Mouse (Mus musculus): ENCODE results near the gene Sox2. TPM values are rescaled to one million over a fixed set of nuclear protein-coding genes. Genes with fewer than 3 reads are reported as not detected.

Sox2 gene
- polyA plus RNA-seq, 1 experiment from 2014 or later: 48.4 TPM

DNA sequence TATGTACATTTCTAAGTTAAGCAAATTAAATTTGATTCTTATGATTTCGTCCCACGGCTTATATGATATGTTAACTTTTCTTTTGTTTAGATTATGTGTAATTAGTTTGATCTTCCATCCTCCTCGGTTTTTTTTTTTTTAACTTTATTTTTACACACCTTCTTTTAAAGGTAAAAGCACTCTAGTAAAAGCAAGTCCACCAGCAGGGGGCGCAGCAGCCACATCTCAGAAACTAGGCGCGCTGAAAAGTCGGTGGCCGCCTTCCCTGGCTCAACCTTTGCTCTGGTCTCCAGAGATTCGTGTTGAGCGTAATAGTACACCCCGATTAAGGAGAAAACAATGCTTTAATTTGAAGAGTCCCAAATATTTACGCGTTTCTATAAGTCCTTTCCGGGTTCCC lies 2.5 kb upstream of the Sox2 start:
- H3K4me2 ChIP-seq: peak overlapping the region; percentile 74
- H3K4me3 ChIP-seq: peak overlapping the region; percentile 60
- peak overlapping the region; percentile 77 for H3K9ac ChIP-seq
- 0% methylated on average over 14 of the region's 14 CpGs for WGBS
- no peaks in the 10 kb centered on the region for H3K27me3 ChIP-seq
- no peak for ATAC-seq
- peaks cover 65% of the 10 kb centered on the region for H3K4me1 ChIP-seq
- peaks cover 5% of the 10 kb centered on the region; the same call in 1 of the 2 replicates for H3K36me3 ChIP-seq (ENCODE audit: poor library complexity, severe bottlenecking)
- peak overlapping the region; percentile 100 for H3K27ac ChIP-seq
- H3K9me3 ChIP-seq (replicated peaks): no peaks in the 10 kb centered on the region

DNA sequence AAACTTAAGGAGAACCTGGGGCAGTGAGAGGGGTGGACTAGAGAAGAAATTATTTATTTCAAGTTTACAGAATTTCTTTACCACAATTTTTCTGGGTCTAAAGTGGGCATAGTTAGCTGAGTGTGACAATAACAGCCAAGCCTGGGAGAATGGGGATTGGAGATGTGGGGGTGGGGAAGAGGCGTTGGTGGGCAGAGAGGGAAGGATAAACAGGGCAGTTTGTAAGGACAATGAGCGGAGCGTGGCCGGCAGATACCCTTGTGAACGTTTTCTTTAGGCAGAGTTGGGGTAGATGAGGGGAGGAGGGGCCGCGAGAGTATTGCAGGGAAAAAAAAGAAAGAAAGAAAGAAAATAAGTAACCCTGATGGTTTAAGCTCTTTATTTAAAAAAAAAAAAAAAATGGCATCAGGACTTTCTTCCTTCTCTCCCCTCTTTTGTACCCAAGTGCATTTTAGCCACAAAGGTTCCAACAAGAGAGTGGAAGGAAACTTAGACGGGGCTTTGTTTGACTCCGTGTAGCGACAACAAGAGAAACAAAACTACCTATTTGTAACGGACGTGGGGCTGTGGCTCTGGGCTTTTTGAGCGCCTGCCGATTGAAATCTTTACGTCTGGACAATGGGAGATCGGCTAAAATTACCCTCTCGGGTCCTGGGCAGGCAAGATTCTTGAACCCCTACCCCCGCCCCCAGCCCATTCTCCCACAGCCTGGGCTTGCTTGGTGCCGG lies 1.9 kb upstream of the Sox2 start:
- H3K4me1 ChIP-seq: peaks cover 62% of the 10 kb centered on the region
- peak overlapping the region; percentile 74 for H3K4me2 ChIP-seq
- H3K9me3 ChIP-seq (replicated peaks): no peaks in the 10 kb centered on the region
- WGBS: under 1% methylated on average over 19 of the region's 19 CpGs
- H3K4me3 ChIP-seq: peak overlapping the region; percentile 60
- H3K27ac ChIP-seq: peak overlapping the region; percentile 100
- peak overlapping the region; percentile 77 for H3K9ac ChIP-seq
- no peaks in the 10 kb centered on the region for H3K27me3 ChIP-seq
- peaks cover 5% of the 10 kb centered on the region; the same call in 1 of the 2 replicates for H3K36me3 ChIP-seq (ENCODE audit: poor library complexity, severe bottlenecking)
- ATAC-seq: no peak

DNA sequence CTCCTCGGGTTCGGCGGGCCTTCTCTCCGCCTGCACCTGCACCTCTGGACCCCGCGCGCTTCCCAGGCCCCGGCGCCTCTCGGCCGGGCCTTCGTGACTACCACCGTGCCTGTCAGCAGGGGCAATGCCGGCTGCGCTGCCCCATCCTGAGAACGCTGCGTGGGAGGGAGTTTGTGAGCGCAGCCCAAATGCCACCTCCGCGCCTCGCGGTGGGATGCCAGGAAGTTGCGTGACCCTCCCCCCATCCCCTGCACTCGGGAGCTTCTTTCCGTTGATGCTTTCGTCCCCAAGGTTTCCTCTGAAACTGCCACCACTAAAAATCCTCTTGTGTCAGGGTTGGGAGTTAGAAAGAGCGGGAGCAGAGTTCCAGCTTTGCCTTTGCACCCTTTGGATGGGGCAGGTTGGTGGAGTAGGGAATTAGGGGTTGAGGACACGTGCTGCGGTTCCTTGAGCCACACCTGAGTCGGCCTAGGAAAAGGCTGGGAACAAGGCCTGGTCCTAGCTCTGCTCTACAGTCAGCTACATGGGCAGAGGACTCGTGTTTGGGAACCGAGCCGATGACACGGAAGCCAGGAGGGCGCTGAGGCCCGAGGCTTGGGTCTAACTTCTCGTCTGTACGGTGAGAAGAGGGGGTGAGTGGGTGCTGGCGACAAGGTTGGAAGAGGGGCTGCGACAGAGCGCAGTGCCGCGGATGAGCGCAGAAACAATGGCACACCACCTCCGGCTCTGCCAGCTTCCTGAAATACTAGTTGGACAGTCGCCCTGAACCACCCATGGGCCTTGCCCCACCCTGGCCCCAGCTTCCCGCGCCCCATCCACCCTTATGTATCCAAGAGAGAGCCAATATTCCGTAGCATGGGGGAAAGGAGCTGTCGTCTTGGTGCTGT lies 1.1 kb upstream of the Sox2 start:
- Histone ChIP-seq H3K27me3 (no peaks in the 10 kb centered on the region), H3K9ac (peak overlapping the region; percentile 77), H3K4me1 (peaks cover 54% of the 10 kb centered on the region), H3K9me3 (replicated peaks) (no peaks in the 10 kb centered on the region), H3K27ac (peak overlapping the region; percentile 100), H3K36me3 (ENCODE audit: poor library complexity, severe bottlenecking) (peaks cover 5% of the 10 kb centered on the region; the same call in 1 of the 2 replicates), H3K4me3 (peak overlapping the region; percentile 60), H3K4me2 (peak overlapping the region; percentile 74)
- peak; percentile 62 for ATAC-seq
- WGBS: under 1% methylated on average over 50 of the region's 50 CpGs

DNA sequence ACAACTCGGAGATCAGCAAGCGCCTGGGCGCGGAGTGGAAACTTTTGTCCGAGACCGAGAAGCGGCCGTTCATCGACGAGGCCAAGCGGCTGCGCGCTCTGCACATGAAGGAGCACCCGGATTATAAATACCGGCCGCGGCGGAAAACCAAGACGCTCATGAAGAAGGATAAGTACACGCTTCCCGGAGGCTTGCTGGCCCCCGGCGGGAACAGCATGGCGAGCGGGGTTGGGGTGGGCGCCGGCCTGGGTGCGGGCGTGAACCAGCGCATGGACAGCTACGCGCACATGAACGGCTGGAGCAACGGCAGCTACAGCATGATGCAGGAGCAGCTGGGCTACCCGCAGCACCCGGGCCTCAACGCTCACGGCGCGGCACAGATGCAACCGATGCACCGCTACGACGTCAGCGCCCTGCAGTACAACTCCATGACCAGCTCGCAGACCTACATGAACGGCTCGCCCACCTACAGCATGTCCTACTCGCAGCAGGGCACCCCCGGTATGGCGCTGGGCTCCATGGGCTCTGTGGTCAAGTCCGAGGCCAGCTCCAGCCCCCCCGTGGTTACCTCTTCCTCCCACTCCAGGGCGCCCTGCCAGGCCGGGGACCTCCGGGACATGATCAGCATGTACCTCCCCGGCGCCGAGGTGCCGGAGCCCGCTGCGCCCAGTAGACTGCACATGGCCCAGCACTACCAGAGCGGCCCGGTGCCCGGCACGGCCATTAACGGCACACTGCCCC lies 586 bp downstream of the Sox2 start:
- Histone ChIP-seq H3K4me1 (peaks cover 46% of the 10 kb centered on the region), H3K27me3 (no peaks in the 10 kb centered on the region), H3K4me3 (peak overlapping the region; percentile 60), H3K27ac (peak overlapping the region; percentile 100), H3K36me3 (ENCODE audit: poor library complexity, severe bottlenecking) (peaks cover 5% of the 10 kb centered on the region; the same call in 1 of the 2 replicates), H3K9me3 (replicated peaks) (no peaks in the 10 kb centered on the region), H3K4me2 (peak overlapping the region; percentile 74), H3K9ac (peak overlapping the region; percentile 96)
- ATAC-seq: no peak; the same call in 1 of the 2 replicates
- under 1% methylated on average over 67 of the region's 67 CpGs for WGBS

DNA sequence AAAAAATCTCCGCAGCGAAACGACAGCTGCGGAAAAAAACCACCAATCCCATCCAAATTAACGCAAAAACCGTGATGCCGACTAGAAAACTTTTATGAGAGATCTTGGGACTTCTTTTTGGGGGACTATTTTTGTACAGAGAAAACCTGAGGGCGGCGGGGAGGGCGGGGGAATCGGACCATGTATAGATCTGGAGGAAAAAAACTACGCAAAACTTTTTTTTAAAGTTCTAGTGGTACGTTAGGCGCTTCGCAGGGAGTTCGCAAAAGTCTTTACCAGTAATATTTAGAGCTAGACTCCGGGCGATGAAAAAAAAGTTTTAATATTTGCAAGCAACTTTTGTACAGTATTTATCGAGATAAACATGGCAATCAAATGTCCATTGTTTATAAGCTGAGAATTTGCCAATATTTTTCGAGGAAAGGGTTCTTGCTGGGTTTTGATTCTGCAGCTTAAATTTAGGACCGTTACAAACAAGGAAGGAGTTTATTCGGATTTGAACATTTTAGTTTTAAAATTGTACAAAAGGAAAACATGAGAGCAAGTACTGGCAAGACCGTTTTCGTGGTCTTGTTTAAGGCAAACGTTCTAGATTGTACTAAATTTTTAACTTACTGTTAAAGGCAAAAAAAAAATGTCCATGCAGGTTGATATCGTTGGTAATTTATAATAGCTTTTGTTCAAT lies 1.4 kb downstream of the Sox2 start:
- H3K9me3 ChIP-seq (replicated peaks): no peaks in the 10 kb centered on the region
- H3K36me3 ChIP-seq (ENCODE audit: poor library complexity, severe bottlenecking): peaks cover 5% of the 10 kb centered on the region; the same call in 1 of the 2 replicates
- WGBS: 1% methylated on average over 26 of the region's 26 CpGs
- H3K9ac ChIP-seq: peak overlapping the region; percentile 96
- peak overlapping the region; percentile 60 for H3K4me3 ChIP-seq
- no peaks in the 10 kb centered on the region for H3K27me3 ChIP-seq
- H3K4me1 ChIP-seq: peaks cover 46% of the 10 kb centered on the region
- peak overlapping the region; percentile 74 for H3K4me2 ChIP-seq
- H3K27ac ChIP-seq: peak overlapping the region; percentile 100
- ATAC-seq: no peak

DNA sequence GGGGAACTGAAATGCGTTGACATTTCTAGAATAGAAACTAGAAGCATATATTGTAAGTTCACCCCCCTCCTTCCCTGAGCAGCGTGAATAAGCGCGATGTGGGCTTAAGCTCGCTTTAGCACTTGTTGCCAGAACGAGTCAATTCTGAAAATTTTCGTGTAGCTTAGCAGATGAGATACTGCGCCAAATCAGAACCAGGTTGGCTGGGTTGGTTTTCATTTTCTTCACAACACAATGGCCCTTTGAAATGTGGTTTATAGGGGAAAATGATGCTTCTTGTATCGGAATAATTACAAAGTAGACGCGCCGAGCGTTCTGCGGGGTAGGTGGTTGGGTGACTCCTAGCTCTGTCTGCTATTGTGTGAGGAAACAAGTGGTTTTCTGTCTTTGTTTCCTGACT lies 2.4 kb downstream of the Sox2 start:
- H3K4me2 ChIP-seq: peak overlapping the region; percentile 70
- peak overlapping the region; percentile 60 for H3K4me3 ChIP-seq
- ATAC-seq: no peak
- peak overlapping the region; percentile 98 for H3K27ac ChIP-seq
- peaks cover 9% of the 10 kb centered on the region; the same call in 1 of the 2 replicates for H3K36me3 ChIP-seq (ENCODE audit: poor library complexity, severe bottlenecking)
- peak overlapping the region; percentile 94 for H3K9ac ChIP-seq
- H3K27me3 ChIP-seq: 0 out of 2 replicates have a peak, but pooled peaks cover 3% of the 10 kb centered on the region
- H3K4me1 ChIP-seq: peaks cover 47% of the 10 kb centered on the region
- WGBS: under 1% methylated on average over 14 of the region's 14 CpGs
- H3K9me3 ChIP-seq (replicated peaks): no peaks in the 10 kb centered on the region

DNA sequence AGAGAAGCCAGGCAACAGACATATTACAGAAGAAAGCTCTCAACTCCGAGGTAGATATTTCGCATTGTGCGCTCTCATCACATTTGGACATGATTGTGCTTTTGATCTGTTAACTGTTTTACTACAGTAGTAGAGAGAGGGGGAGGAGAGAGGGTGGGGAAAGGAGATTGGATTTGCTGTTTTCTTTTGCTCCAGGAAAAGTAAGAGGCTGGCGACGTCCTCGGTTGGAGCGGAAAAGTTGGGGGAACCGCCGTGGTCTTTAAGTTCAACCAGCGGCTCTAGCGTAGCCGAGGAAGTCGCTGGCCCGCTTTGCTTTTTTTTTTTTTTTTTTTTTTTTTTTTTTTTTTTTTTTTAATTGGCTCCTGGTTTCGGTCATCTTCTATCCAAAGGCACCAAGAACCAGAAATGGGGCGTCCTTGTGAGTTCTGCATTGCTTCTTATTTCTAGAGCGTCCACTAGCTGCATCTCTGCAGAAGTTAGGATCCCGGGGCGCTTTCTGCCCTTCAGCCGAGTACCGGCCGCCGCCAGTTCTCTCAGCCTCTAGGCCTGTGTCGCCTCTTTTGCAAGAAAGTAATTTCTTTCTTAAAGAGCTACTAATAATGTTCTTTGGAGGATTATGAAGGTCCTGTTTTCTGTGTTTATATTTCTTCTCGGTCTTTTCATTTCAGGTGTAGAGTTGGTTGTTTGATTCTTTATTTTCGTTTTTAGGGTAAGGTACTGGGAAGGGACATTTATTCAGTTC lies 3.2 kb downstream of the Sox2 start:
- peak overlapping the region; percentile 98 for H3K27ac ChIP-seq
- peaks cover 48% of the 10 kb centered on the region for H3K4me1 ChIP-seq
- H3K4me3 ChIP-seq: peak overlapping the region; percentile 60
- ATAC-seq: no peak
- H3K9me3 ChIP-seq (replicated peaks): no peaks in the 10 kb centered on the region
- 0 out of 2 replicates have a peak, but pooled peaks cover 3% of the 10 kb centered on the region for H3K27me3 ChIP-seq
- under 1% methylated on average over 26 of the region's 26 CpGs for WGBS
- peak overlapping the region; percentile 70 for H3K4me2 ChIP-seq
- peak overlapping the region; percentile 94 for H3K9ac ChIP-seq
- H3K36me3 ChIP-seq (ENCODE audit: poor library complexity, severe bottlenecking): peaks cover 9% of the 10 kb centered on the region; the same call in 1 of the 2 replicates

DNA sequence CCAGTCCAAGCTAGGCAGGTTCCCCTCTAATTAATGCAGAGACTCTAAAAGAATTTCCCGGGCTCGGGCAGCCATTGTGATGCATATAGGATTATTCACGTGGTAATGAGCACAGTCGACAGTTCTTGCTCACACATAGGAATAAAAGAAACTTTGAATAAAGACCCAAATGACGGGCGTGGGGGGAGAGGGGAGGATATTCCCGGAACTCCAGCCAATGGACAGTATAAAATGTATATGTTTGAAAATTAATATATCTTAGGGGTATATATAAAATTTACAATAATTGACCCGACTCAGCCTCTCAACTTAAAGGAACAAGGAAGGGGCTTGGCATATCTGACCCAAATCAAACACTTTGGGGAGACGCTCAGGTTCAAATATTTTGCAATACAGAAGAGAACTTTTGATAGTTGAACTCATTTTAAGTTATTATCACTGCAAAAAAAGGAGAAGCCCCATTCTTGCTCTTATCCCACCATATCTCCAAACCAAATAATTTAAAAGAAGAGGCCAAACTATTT lies 3.8 kb downstream of the Sox2 start:
- Histone ChIP-seq H3K36me3 (ENCODE audit: poor library complexity, severe bottlenecking) (peaks cover 9% of the 10 kb centered on the region; the same call in 1 of the 2 replicates), H3K4me3 (peak overlapping the region; percentile 60), H3K4me1 (peaks cover 48% of the 10 kb centered on the region), H3K9me3 (replicated peaks) (no peaks in the 10 kb centered on the region), H3K9ac (peak overlapping the region; percentile 94), H3K27ac (peak overlapping the region; percentile 98), H3K4me2 (peak overlapping the region; percentile 70), H3K27me3 (0 out of 2 replicates have a peak, but pooled peaks cover 3% of the 10 kb centered on the region)
- under 1% methylated on average over 9 of the region's 9 CpGs for WGBS
- ATAC-seq: peak; percentile 19; the same call in 1 of the 2 replicates

DNA sequence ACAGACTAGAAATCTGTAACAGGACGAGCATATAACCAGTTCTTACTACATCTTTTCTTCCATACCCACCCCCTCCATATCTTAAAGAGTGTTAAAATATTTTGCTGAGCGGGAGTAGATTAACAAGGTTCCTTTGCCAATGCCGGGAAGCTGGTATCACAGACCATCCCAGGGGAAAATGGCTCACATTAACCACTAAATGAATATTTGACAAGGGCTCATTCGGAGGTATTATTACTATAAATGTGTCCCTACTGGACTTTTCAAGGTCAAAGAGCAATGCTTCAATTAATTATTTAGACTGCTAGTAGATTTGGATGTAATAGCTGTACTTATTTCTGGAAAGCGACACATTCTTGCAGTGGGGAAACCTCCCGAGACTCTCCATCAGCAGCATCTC lies 4.6 kb downstream of the Sox2 start:
- Histone ChIP-seq H3K4me3 (peak overlapping the region; percentile 60), H3K4me1 (peaks cover 49% of the 10 kb centered on the region), H3K9me3 (replicated peaks) (no peaks in the 10 kb centered on the region), H3K27ac (peak overlapping the region; percentile 98), H3K4me2 (peak overlapping the region; percentile 70), H3K27me3 (0 out of 2 replicates have a peak, but pooled peaks cover 3% of the 10 kb centered on the region), H3K9ac (peak overlapping the region; percentile 94), H3K36me3 (ENCODE audit: poor library complexity, severe bottlenecking) (peaks cover 9% of the 10 kb centered on the region; the same call in 1 of the 2 replicates)
- no peak for ATAC-seq
- 2% methylated on average over 6 of the region's 6 CpGs for WGBS

DNA sequence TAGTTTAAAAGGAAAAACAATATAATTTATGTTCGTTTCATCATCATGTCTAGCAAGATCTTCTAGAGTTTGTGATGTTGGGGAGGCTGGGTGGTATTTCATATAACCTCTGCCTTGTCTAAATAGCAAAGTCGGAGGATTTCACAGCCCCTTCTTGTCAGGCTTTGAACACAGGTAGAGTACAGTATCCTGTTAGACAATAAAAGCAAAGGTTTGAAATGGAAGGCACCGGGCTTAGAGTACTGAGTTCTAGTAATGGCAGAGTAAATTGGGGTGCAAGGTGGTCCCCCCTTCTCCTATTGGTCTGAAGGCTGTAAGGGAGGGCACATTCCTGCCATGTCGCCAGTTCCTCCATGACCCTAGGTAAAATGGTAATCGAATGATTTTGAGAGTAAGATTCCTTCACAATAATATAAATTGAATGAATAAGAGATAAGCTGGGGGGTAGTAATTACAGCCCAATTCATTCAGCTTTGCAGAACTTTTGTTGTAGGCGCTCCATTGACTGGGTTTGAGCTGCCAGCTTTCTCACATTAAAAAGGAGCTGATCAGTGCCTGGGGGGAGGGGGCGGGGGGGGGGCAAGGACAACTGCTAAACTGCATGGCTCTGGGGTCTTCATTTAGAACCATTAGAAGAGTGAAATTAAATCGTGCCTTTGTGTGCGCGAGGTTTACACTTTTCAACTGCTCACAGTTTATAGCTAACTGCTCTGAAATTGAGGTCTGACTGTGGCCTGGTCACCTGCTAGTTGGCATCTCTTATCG lies 5.3 kb downstream of the Sox2 start:
- Histone ChIP-seq H3K4me1 (peaks cover 56% of the 10 kb centered on the region), H3K9me3 (replicated peaks) (no peaks in the 10 kb centered on the region), H3K27ac (peak overlapping the region; percentile 98), H3K9ac (peak overlapping the region; percentile 94), H3K27me3 (0 out of 2 replicates have a peak, but pooled peaks cover 3% of the 10 kb centered on the region), H3K4me3 (peak overlapping the region; percentile 60), H3K36me3 (ENCODE audit: poor library complexity, severe bottlenecking) (peaks cover 9% of the 10 kb centered on the region; the same call in 1 of the 2 replicates), H3K4me2 (peak overlapping the region; percentile 70)
- ATAC-seq: peak; percentile 9
- WGBS: 2% methylated on average over 11 of the region's 11 CpGs

Measured in forebrain, embryonic 13.5 days (tissue).